Mouse (Mus musculus) lung, embryonic 15.5 days (tissue): ENCODE results near the gene Efcab11. TPM values are rescaled to one million over a fixed set of nuclear protein-coding genes. Genes with fewer than 3 reads are reported as not detected.

Experiments
- ATAC-seq: fragments of 200-750 bp; cut with Nextera tagmentation; 2 replicates; pipeline ENCODE4 v1.8.0; 2017; ENCODE audit warnings: moderate number of reproducible peaks, borderline replicate concordance; ENCODE audit not compliant: low FRiP score, low TSS enrichment; ENCODE audit errors: extremely low read depth
- H3K27ac ChIP-seq: fragments of 300-500 bp; sonication (generic); 2 replicates; pipeline ENCODE4 v1.5.1; 2015; ENCODE audit warnings: moderate library complexity, mild to moderate bottlenecking, inconsistent platforms
- H3K27me3 ChIP-seq: fragments of 300-500 bp; sonication (generic); 2 replicates; pipeline ENCODE4 v1.6.1; 2015; ENCODE audit warnings: inconsistent platforms
- H3K36me3 ChIP-seq: fragments of 300-500 bp; sonication (generic); 2 replicates; pipeline ENCODE4 v1.6.1; 2015; ENCODE audit warnings: inconsistent platforms
- H3K4me1 ChIP-seq: fragments of 300-500 bp; sonication (generic); 2 replicates; pipeline ENCODE4 v1.6.1; 2015; ENCODE audit warnings: inconsistent platforms
- H3K4me2 ChIP-seq: fragments of 300-500 bp; sonication (generic); 2 replicates; pipeline ENCODE4 v1.6.1; 2015; ENCODE audit warnings: inconsistent platforms, mild to moderate bottlenecking, moderate library complexity
- H3K4me3 ChIP-seq: fragments of 300-500 bp; sonication (generic); 2 replicates; pipeline ENCODE4 v1.5.1; 2015; ENCODE audit warnings: mild to moderate bottlenecking, inconsistent platforms
- H3K9ac ChIP-seq: fragments of 300-500 bp; sonication (generic); 2 replicates; pipeline ENCODE4 v1.6.1; 2015; ENCODE audit warnings: inconsistent platforms
- H3K9me3 ChIP-seq: fragments of 300-500 bp; sonication (generic); 2 replicates; pipeline ENCODE4 v1.6.1; 2016; ENCODE audit warnings: inconsistent platforms
- WGBS: fragments of 180-500 bp; shearing (Covaris S2); methylation state at CpG from one replicate; pipeline ENCODE4 v1.1.7; 2015; 5-methylcytosine and 5-hydroxymethylcytosine counted together
- polyA plus RNA-seq: library from polyadenylated mRNA; unstranded; fragments of >200 nt; fragmentation: Nextera tagmentation; extraction: Ambion mirVana; gene quantifications from 2 replicates; pipeline ENCODE4 v1.2.1, GENCODE M21; 2015

Gene Efcab11
- polyA plus RNA-seq, 1 experiment from 2014 or later, result 19.2 TPM

DNA sequence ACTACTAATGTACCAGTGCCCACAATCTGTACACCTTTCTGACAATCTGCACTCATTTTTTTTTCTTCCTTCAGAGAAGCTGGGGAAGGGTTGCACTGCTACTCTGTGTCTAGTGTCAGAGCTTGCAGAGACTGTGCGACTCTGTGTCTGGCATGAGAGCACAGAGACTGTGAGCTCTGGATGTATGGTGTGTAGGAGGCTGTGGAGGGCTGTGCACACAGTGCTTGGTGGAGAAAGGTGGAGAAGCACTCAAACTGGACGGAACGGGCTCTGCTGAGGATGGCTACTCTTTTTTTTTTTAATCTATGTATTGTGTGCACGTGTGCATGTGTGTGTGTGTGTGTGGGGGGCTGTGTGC lies 90.1 kb downstream of the Efcab11 start:
- H3K4me1 ChIP-seq, result no peaks in the 10 kb centered on the region
- no peak overlapping the region for H3K9ac ChIP-seq
- ATAC-seq, result no peak
- no peak overlapping the region for H3K4me3 ChIP-seq
- 76% methylated on average over 4 of the region's 4 CpGs for WGBS
- H3K27ac ChIP-seq, result no peak overlapping the region
- H3K27me3 ChIP-seq, result no peaks in the 10 kb centered on the region
- no peak overlapping the region for H3K4me2 ChIP-seq
- H3K36me3 ChIP-seq, result no peaks in the 10 kb centered on the region
- no peaks in the 10 kb centered on the region for H3K9me3 ChIP-seq

- ATAC-seq, result no peak
Observed at GRCm38 (mm10) chr12:99793465-99794157, 90.6 kb downstream of the Efcab11 start.

DNA sequence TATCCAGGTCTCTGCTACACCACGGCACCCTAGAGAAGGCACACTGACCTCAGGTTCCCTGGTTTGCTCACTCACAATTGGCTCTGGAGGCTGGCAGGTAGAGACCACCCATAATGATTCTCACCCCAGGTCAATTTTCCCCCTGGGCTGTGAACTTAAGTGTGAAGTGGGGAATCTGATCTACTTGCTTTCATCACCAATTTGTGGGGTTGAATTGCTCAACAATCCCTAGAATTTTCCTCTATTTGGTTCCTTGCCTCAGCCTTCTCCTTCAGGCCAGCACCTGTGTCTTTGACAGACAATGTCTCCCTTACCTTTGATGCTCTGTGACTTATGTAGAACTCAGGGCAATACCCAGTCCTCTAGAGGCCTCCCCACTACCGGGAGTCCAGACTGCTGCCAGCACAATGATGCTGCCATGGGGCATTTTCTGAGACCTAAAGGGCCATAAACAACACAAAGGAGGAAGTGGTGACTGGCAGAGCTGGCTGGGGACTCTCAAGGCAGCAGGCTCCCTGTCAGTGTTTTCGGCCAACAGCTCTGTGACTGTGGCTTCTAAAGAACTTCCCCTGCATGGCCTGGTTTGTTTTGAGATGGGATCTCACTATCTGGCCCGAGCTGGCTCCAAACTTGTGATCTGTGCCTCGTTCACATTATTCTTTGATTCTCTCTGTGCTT lies 94.8 kb downstream of the Efcab11 start:
- Histone ChIP-seq H3K4me2 (no peak overlapping the region), H3K4me1 (peaks cover 4% of the 10 kb centered on the region; the same call in 1 of the 2 replicates), H3K27ac (no peak overlapping the region), H3K36me3 (no peaks in the 10 kb centered on the region), H3K9ac (no peak overlapping the region), H3K9me3 (no peaks in the 10 kb centered on the region), H3K4me3 (no peak overlapping the region), H3K27me3 (no peaks in the 10 kb centered on the region)
- ATAC-seq, result no peak
- WGBS, result 56% methylated on average over 5 of the region's 5 CpGs

More at GRCm38 (mm10) chr12:99793465-99794157, 90.6 kb downstream of the Efcab11 start:
- Histone ChIP-seq H3K27ac (no peak overlapping the region), H3K4me1 (no peaks in the 10 kb centered on the region), H3K4me2 (no peak overlapping the region), H3K9me3 (no peaks in the 10 kb centered on the region), H3K9ac (no peak overlapping the region), H3K4me3 (no peak overlapping the region), H3K27me3 (no peaks in the 10 kb centered on the region), H3K36me3 (no peaks in the 10 kb centered on the region)
- 58% methylated on average over 10 of the region's 10 CpGs for WGBS

DNA sequence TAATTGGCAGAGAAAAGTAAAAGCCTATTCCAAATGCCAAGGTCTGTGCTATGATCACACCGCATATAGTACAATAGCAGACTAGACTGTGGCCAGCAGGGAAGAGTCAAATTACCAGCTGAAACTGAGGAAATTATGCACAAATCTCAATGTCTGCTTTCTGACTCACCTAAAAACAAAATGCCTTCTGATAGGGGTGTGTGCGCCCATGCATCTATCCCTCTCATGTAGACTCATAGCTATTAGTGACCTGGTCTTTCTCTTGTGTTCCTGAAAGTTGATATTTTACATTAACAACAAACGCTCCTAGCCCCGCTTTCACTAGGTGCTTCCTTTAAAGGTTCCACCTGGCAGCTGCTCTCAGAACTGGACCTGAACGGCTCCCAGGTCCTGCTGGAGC lies 102.5 kb downstream of the Efcab11 start:
- Histone ChIP-seq H3K4me1 (peaks cover 7% of the 10 kb centered on the region; the same call in 1 of the 2 replicates), H3K27ac (no peak overlapping the region), H3K9ac (no peak overlapping the region), H3K27me3 (no peaks in the 10 kb centered on the region), H3K4me2 (no peak overlapping the region), H3K4me3 (no peak overlapping the region), H3K36me3 (no peaks in the 10 kb centered on the region), H3K9me3 (no peaks in the 10 kb centered on the region)
- 78% methylated on average over 5 of the region's 5 CpGs for WGBS
- ATAC-seq, result no peak

GRCm38 (mm10) chr12:99780396-99780795 lies 103.8 kb downstream of the Efcab11 start:
- no peak overlapping the region for H3K27ac ChIP-seq
- no peaks in the 10 kb centered on the region for H3K27me3 ChIP-seq
- no peak overlapping the region for H3K4me3 ChIP-seq
- no peak overlapping the region for H3K9ac ChIP-seq
- no peaks in the 10 kb centered on the region for H3K36me3 ChIP-seq
- no peaks in the 10 kb centered on the region for H3K9me3 ChIP-seq
- peaks cover 3% of the 10 kb centered on the region; the same call in 1 of the 2 replicates for H3K4me1 ChIP-seq
- no peak overlapping the region for H3K4me2 ChIP-seq
- 63% methylated on average over 3 of the region's 3 CpGs for WGBS
- no peak for ATAC-seq

DNA sequence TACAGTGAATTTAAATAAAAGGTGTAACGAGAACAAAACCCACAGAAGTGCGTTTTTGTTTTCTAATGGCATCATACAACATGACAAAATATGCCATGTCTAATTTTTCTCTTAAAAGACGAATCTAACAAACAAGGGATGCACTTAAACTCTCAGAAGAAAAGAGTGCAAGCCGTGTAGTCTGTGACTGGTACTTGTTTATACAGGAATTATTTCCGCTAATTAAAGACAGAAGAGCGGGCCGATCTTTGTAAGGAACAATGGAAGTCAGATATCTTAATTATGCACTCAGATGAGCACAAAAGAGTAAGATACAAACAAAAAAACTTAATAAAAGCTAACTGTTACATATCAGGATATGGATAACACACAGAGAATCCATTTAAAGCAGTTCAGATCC lies 104.3 kb downstream of the Efcab11 start:
- Histone ChIP-seq H3K4me3 (no peak overlapping the region), H3K27me3 (no peaks in the 10 kb centered on the region), H3K4me2 (no peak overlapping the region), H3K9me3 (no peaks in the 10 kb centered on the region), H3K4me1 (0 out of 2 replicates have a peak, but pooled peaks cover 3% of the 10 kb centered on the region), H3K9ac (no peak overlapping the region), H3K36me3 (no peaks in the 10 kb centered on the region), H3K27ac (no peak overlapping the region)
- no peak for ATAC-seq
- 86% methylated on average over 7 of the region's 7 CpGs for WGBS

GRCm38 (mm10) chr12:99776497-99777139 lies 107.6 kb downstream of the Efcab11 start:
- Histone ChIP-seq H3K9ac (no peak overlapping the region), H3K27ac (no peak overlapping the region), H3K36me3 (no peaks in the 10 kb centered on the region), H3K9me3 (no peaks in the 10 kb centered on the region), H3K4me3 (no peak overlapping the region), H3K4me1 (no peaks in the 10 kb centered on the region), H3K27me3 (no peaks in the 10 kb centered on the region), H3K4me2 (no peak overlapping the region)
- WGBS, result 52% methylated on average over 8 of the region's 8 CpGs
- ATAC-seq, result no peak

GRCm38 (mm10) chr12:99774864-99775263 lies 109.4 kb downstream of the Efcab11 start:
- ATAC-seq, result no peak
- no peak overlapping the region for H3K9ac ChIP-seq
- no peaks in the 10 kb centered on the region for H3K27me3 ChIP-seq
- no peaks in the 10 kb centered on the region for H3K9me3 ChIP-seq
- H3K4me3 ChIP-seq, result no peak overlapping the region
- no peaks in the 10 kb centered on the region for H3K36me3 ChIP-seq
- 46% methylated on average over 2 of the region's 2 CpGs for WGBS
- H3K27ac ChIP-seq, result no peak overlapping the region
- no peaks in the 10 kb centered on the region for H3K4me1 ChIP-seq
- no peak overlapping the region for H3K4me2 ChIP-seq

- no peak for ATAC-seq
- 77% methylated on average over 5 of the region's 5 CpGs for WGBS
Observed at GRCm38 (mm10) chr12:99773636-99774193, 110.5 kb downstream of the Efcab11 start.

DNA sequence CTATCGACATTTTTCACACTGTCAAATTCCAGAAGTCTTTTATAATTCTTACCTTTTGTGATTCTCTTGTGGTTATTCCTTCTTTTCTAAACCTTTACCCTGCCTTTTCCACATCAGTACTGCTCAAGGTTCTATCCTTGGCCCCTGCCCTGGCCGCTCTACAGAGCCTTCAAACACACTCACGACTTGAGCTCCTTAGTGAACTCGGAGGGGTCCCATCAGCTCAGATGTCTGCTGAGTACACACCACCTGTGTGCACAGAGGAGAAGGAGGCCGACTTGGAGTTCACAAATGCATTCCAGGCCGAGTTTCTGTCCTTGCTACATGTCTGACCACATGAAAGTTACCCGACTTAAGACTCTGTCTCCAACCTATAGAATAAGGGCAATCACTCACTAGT lies 113.2 kb downstream of the Efcab11 start:
- 63% methylated on average over 7 of the region's 7 CpGs for WGBS
- Histone ChIP-seq H3K4me1 (no peaks in the 10 kb centered on the region), H3K27me3 (no peaks in the 10 kb centered on the region), H3K36me3 (no peaks in the 10 kb centered on the region), H3K4me3 (no peak overlapping the region), H3K27ac (no peak overlapping the region), H3K9ac (no peak overlapping the region), H3K4me2 (no peak overlapping the region), H3K9me3 (no peaks in the 10 kb centered on the region)
- ATAC-seq, result no peak

More at GRCm38 (mm10) chr12:99773636-99774193, 110.5 kb downstream of the Efcab11 start:
- Histone ChIP-seq H3K27me3 (no peaks in the 10 kb centered on the region), H3K4me3 (no peak overlapping the region), H3K4me1 (no peaks in the 10 kb centered on the region), H3K36me3 (no peaks in the 10 kb centered on the region), H3K4me2 (no peak overlapping the region), H3K9me3 (no peaks in the 10 kb centered on the region), H3K27ac (no peak overlapping the region), H3K9ac (no peak overlapping the region)

DNA sequence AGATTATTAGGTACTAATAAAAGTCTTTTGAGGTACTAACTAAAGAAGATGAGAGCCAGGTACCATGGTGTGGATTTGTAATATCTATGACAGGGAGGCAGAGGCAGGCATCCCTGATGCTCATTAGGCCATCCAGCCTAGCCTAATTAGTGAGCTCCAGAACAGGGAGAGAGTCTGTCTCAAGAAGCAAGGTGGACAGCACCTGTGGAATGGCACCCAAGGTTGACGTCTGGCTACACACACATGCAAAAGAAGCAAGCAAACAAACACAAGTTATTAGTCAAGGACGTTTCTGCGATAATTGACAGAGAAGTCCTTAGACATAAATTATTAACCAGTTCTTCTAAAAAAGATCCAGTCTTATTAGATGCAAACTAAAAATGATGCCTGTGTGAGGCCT lies 114.6 kb downstream of the Efcab11 start:
- Histone ChIP-seq H3K36me3 (no peaks in the 10 kb centered on the region), H3K27me3 (no peaks in the 10 kb centered on the region), H3K4me2 (no peak overlapping the region), H3K4me3 (no peak overlapping the region), H3K4me1 (no peaks in the 10 kb centered on the region), H3K27ac (no peak overlapping the region), H3K9ac (no peak overlapping the region), H3K9me3 (no peaks in the 10 kb centered on the region)
- 79% methylated on average over 3 of the region's 3 CpGs for WGBS
- ATAC-seq, result no peak

GRCm38 (mm10) chr12:99767691-99768090 lies 116.5 kb downstream of the Efcab11 start:
- no peaks in the 10 kb centered on the region for H3K36me3 ChIP-seq
- H3K27ac ChIP-seq, result no peak overlapping the region
- no peak overlapping the region for H3K9ac ChIP-seq
- 88% methylated on average over 11 of the region's 11 CpGs for WGBS
- no peaks in the 10 kb centered on the region for H3K4me1 ChIP-seq
- no peak overlapping the region for H3K4me3 ChIP-seq
- no peak for ATAC-seq
- H3K4me2 ChIP-seq, result no peak overlapping the region
- H3K9me3 ChIP-seq, result no peaks in the 10 kb centered on the region
- no peaks in the 10 kb centered on the region for H3K27me3 ChIP-seq
